Mouse (Mus musculus) liver, embryonic 14.5 days (tissue): ENCODE results near the gene Ino80b. TPM values are rescaled to one million over a fixed set of nuclear protein-coding genes. Genes with fewer than 3 reads are reported as not detected.

Experiments used
- ATAC-seq: fragments of 200-750 bp; cut with Nextera tagmentation; 2 replicates; pipeline ENCODE4 v1.8.0; 2017; ENCODE audit warnings: moderate number of reproducible peaks, mild to moderate bottlenecking, moderate library complexity; ENCODE audit not compliant: insufficient read depth
- DNase-seq, 3 experiments: peaks; one replicate each; pipeline ENCODE4 v3.0.0-alpha.2; 2012 to 2013; ENCODE audit warnings: low read depth in 3 of 3, low spot score in 3 of 3
- H3K27ac ChIP-seq: fragments of 300-500 bp; sonication (generic); 2 replicates; pipeline ENCODE4 v1.5.1; 2014; ENCODE audit warnings: moderate library complexity, mild to moderate bottlenecking, control low read depth, inconsistent platforms
- H3K27me3 ChIP-seq: fragments of 300-500 bp; sonication (generic); 2 replicates; pipeline ENCODE4 v1.6.1; 2014; ENCODE audit warnings: mild to moderate bottlenecking, low read length, moderate library complexity; ENCODE audit not compliant: control insufficient read depth, insufficient read depth
- H3K36me3 ChIP-seq: fragments of 300-500 bp; sonication (generic); replicated peaks from 2 replicates; pipeline ENCODE4 v1.6.1; 2014; ENCODE audit warnings: low read depth; ENCODE audit not compliant: control insufficient read depth, insufficient read depth
- H3K4me1 ChIP-seq, 2 experiments: fragments of 200-500 bp in 1 of 2; fragments of 300-500 bp in 1 of 2; sonication (generic) in 1 of 2; replicated peaks; 2 replicates each; pipeline ENCODE4 v1.6.1; 2012 to 2014; ENCODE audit warnings: antibody characterized with exemption in 1 of 2, inconsistent platforms in 1 of 2, low read length in 1 of 2; ENCODE audit not compliant: control insufficient read depth in 2 of 2, insufficient read depth in 2 of 2
- H3K4me2 ChIP-seq: fragments of 300-500 bp; sonication (generic); 2 replicates; pipeline ENCODE4 v1.6.1; 2014; ENCODE audit warnings: low read depth, mild to moderate bottlenecking, control low read depth, moderate library complexity
- H3K4me3 ChIP-seq, 2 experiments: fragments of 200-500 bp in 1 of 2; fragments of 300-500 bp in 1 of 2; sonication (generic) in 1 of 2; 2 replicates each; pipeline ENCODE4 v1.5.1; 2012 to 2014; ENCODE audit warnings: low read depth in 2 of 2, low read length in 2 of 2, mild to moderate bottlenecking in 2 of 2, control low read depth in 1 of 2, inconsistent platforms in 1 of 2, moderate library complexity in 1 of 2; ENCODE audit not compliant: insufficient read depth in 1 of 2
- H3K9ac ChIP-seq: fragments of 300-500 bp; sonication (generic); replicated peaks from 2 replicates; pipeline ENCODE4 v1.6.1; 2014; ENCODE audit warnings: mild to moderate bottlenecking, control low read depth, moderate library complexity
- H3K9me3 ChIP-seq: fragments of 300-500 bp; sonication (generic); 2 replicates; pipeline ENCODE4 v1.6.1; 2016; ENCODE audit warnings: low read length, mixed read lengths; ENCODE audit not compliant: control insufficient read depth
- CTCF ChIP-seq: IDR thresholded peaks from 2 replicates; pipeline ENCODE4 v1.5.1; 2016; ENCODE audit warnings: antibody characterized with exemption, low read depth, control low read depth
- EP300 ChIP-seq: IDR thresholded peaks from 2 replicates; pipeline ENCODE4 v1.6.1; 2016; ENCODE audit warnings: antibody characterized with exemption, low read depth
- WGBS: fragments of 180-500 bp; shearing (Covaris S2); extraction: QIAGEN DNeasy Blood & Tissue Kit; methylation state at CpG from one replicate; pipeline ENCODE4 v1.1.7; 2014; ENCODE audit not compliant: insufficient replicate concordance; 5-methylcytosine and 5-hydroxymethylcytosine counted together
- polyA plus RNA-seq, 2 experiments: library from polyadenylated mRNA; depleted of rRNA in 1 of 2; stranded (reverse) in 1 of 2; unstranded in 1 of 2; fragments of >200 nt; fragmentation: Nextera tagmentation in 1 of 2; extraction: Ambion mirVana in 1 of 2; gene quantifications; 2 replicates each; pipeline versions ENCODE4 v1.2.1 to v1.2.3; 2012 to 2014

Ino80b gene
- polyA plus RNA-seq (2012; rRNA removed) (9.4 and 11.6 TPM in 2 replicates), polyA plus RNA-seq (2014; fragmentation: Nextera tagmentation; extraction: Ambion mirVana) (4.4 and 5.2 TPM in 2 replicates)

- WGBS: 23% methylated on average over 5 of the region's 5 CpGs
- TF ChIP-seq EP300 (no peak), CTCF (no peak)
- DNase-seq: no peak
Measured at GRCm38 (mm10) chr6:83125331-83125730, at the start of gene Ino80b. Ino80b (minus strand) TSS chr6:83125431.

GRCm38 (mm10) chr6:83172240-83172920 is 47.1 kb upstream of the Ino80b start:
- no peak for TF ChIP-seq EP300
- no peak for TF ChIP-seq CTCF
- Histone ChIP-seq H3K9ac (no peak overlapping the region), H3K27ac (no peak overlapping the region), H3K4me2 (no peak overlapping the region), H3K4me1 (no peaks in the 10 kb centered on the region), H3K27me3 (no peaks in the 10 kb centered on the region), H3K9me3 (no peaks in the 10 kb centered on the region), H3K36me3 (no peaks in the 10 kb centered on the region), H3K4me3 (no peak overlapping the region)
- no peak for DNase-seq
- 61% methylated on average over 9 of the region's 9 CpGs for WGBS
- ATAC-seq: no peak

More at GRCm38 (mm10) chr6:83125331-83125730, at the start of gene Ino80b:
- Histone ChIP-seq H3K9ac (peak within 1 kb of the TSS; percentile 95), H3K4me1 (peaks cover 15 to 25% of the 10 kb centered on the region in 2 experiments), H3K4me3 (peak within 1 kb of the TSS; percentile 93), H3K27me3 (no peaks in the 10 kb centered on the region), H3K9me3 (no peaks in the 10 kb centered on the region), H3K27ac (peak within 1 kb of the TSS; percentile 81), H3K4me2 (peak within 1 kb of the TSS; percentile 87), H3K36me3 (no peaks in the 10 kb centered on the region)
- no peak for ATAC-seq

GRCm38 (mm10) chr6:83171063-83171462 is 45.8 kb upstream of the Ino80b start:
- no peak for ATAC-seq
- Histone ChIP-seq H3K4me3 (no peak overlapping the region), H3K4me2 (no peak overlapping the region), H3K27ac (no peak overlapping the region), H3K4me1 (peaks cover 3 to 4% of the 10 kb centered on the region in 2 experiments; a peak in 3 of 4 replicates), H3K9ac (no peak overlapping the region), H3K36me3 (no peaks in the 10 kb centered on the region), H3K27me3 (no peaks in the 10 kb centered on the region), H3K9me3 (no peaks in the 10 kb centered on the region)
- TF ChIP-seq EP300 (no peak), CTCF (no peak)
- WGBS: 74% methylated on average over 5 of the region's 5 CpGs
- no peak for DNase-seq

GRCm38 (mm10) chr6:83169872-83170271 is 44.6 kb upstream of the Ino80b start:
- Histone ChIP-seq H3K27me3 (no peaks in the 10 kb centered on the region), H3K4me1 (peaks cover 6 to 9% of the 10 kb centered on the region in 2 experiments), H3K27ac (no peak overlapping the region), H3K9ac (no peak overlapping the region), H3K4me3 (no peak overlapping the region), H3K36me3 (no peaks in the 10 kb centered on the region), H3K9me3 (no peaks in the 10 kb centered on the region), H3K4me2 (no peak overlapping the region)
- no peak for ATAC-seq
- TF ChIP-seq EP300 (no peak), CTCF (no peak)
- WGBS: 76% methylated on average over 5 of the region's 5 CpGs
- DNase-seq: no peak

GRCm38 (mm10) chr6:83166243-83166630 is 41.0 kb upstream of the Ino80b start:
- ATAC-seq (peak; percentile 11), DNase-seq (no peak)
- H3K27ac ChIP-seq: peak overlapping the region; percentile 11
- H3K4me2 ChIP-seq: peak overlapping the region; percentile 91
- H3K4me3 ChIP-seq: peak overlapping the region; percentile 89 to 94
- H3K4me1 ChIP-seq: peaks cover 8 to 12% of the 10 kb centered on the region in 2 experiments
- H3K27me3 ChIP-seq: peaks cover 22% of the 10 kb centered on the region
- TF ChIP-seq EP300: no peak
- peak; percentile 34 for TF ChIP-seq CTCF
- H3K9me3 ChIP-seq: no peaks in the 10 kb centered on the region
- H3K36me3 ChIP-seq: no peaks in the 10 kb centered on the region
- WGBS: under 1% methylated on average over 12 of the region's 12 CpGs
- peak overlapping the region; percentile 93 for H3K9ac ChIP-seq
